Mouse (Mus musculus) neural tube, embryonic 15.5 days (tissue): ENCODE data around the gene Mcm3. TPM values are rescaled to one million over a fixed set of nuclear protein-coding genes. Genes with fewer than 3 reads are reported as not detected.

Experiments used
- ATAC-seq: fragments of 200-750 bp; cut with Nextera tagmentation; 2 replicates; pipeline ENCODE4 v1.8.0; 2017; ENCODE audit warnings: mild to moderate bottlenecking, moderate TSS enrichment, moderate library complexity; ENCODE audit not compliant: low FRiP score
- H3K27ac ChIP-seq: fragments of 300-500 bp; sonication (generic); replicated peaks from 2 replicates; pipeline ENCODE4 v1.5.1; 2015; ENCODE audit warnings: mild to moderate bottlenecking, inconsistent platforms
- H3K27me3 ChIP-seq: fragments of 300-500 bp; sonication (generic); replicated peaks from 2 replicates; pipeline ENCODE4 v1.6.1; 2015; ENCODE audit warnings: inconsistent platforms
- H3K36me3 ChIP-seq: fragments of 300-500 bp; sonication (generic); 2 replicates; pipeline ENCODE4 v1.6.1; 2015; ENCODE audit warnings: inconsistent platforms
- H3K4me1 ChIP-seq: fragments of 300-500 bp; sonication (generic); 2 replicates; pipeline ENCODE4 v1.6.1; 2015; ENCODE audit warnings: inconsistent platforms
- H3K4me2 ChIP-seq: fragments of 300-500 bp; sonication (generic); 2 replicates; pipeline ENCODE4 v1.6.1; 2015; ENCODE audit warnings: inconsistent platforms, mild to moderate bottlenecking, moderate library complexity
- H3K4me3 ChIP-seq: fragments of 300-500 bp; sonication (generic); replicated peaks from 2 replicates; pipeline ENCODE4 v1.5.1; 2015; ENCODE audit warnings: mild to moderate bottlenecking, inconsistent platforms
- H3K9ac ChIP-seq: fragments of 300-500 bp; sonication (generic); replicated peaks from 2 replicates; pipeline ENCODE4 v1.6.1; 2015; ENCODE audit warnings: mild to moderate bottlenecking, inconsistent platforms
- H3K9me3 ChIP-seq: fragments of 300-500 bp; sonication (generic); replicated peaks from 2 replicates; pipeline ENCODE4 v1.6.1; 2016; ENCODE audit warnings: inconsistent platforms
- WGBS: fragments of 180-500 bp; shearing (Covaris S2); methylation state at CpG from one replicate; pipeline ENCODE4 v1.1.7; 2015; ENCODE audit warnings: mixed read lengths; 5-methylcytosine and 5-hydroxymethylcytosine counted together
- polyA plus RNA-seq: library from polyadenylated mRNA; unstranded; fragments of >200 nt; fragmentation: Nextera tagmentation; extraction: Ambion mirVana; gene quantifications from 2 replicates; pipeline ENCODE4 v1.2.1, GENCODE M21; 2015

The Mcm3 gene
- polyA plus RNA-seq, 1 experiment from 2014 or later, result 14.2 TPM

- Histone ChIP-seq H3K27me3 (no peaks in the 10 kb centered on the region), H3K36me3 (no peaks in the 10 kb centered on the region), H3K4me1 (no peaks in the 10 kb centered on the region), H3K27ac (no peak overlapping the region), H3K9me3 (no peaks in the 10 kb centered on the region), H3K4me3 (no peak overlapping the region), H3K4me2 (no peak overlapping the region), H3K9ac (no peak overlapping the region)
- ATAC-seq, result no peak
- 95% methylated on average over 3 of the region's 3 CpGs for WGBS
These were observed 62.5 kb downstream of the Mcm3 start for GRCm38 (mm10) chr1:20757586-20757985.

DNA sequence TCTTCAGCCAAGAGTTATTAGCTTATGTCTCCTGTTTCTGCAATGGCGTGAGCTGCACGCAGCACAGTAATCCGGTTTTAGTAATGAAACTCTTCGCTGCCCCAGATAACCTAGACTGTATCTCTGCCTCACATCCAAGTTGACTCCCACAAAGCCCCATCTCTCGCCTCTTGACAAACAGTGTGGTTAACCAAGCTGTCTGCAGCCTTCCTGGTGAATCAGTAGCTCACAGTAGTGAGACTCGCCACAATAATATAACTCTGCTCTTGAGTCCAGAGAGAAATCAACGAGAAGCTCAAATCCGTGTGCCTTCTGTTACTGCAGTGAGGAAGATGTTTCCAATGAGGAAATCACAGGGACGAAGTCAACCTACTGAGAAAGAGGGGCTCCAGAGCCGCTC is 65.7 kb downstream of the Mcm3 start:
- Histone ChIP-seq H3K9me3 (no peaks in the 10 kb centered on the region), H3K4me1 (no peaks in the 10 kb centered on the region), H3K27me3 (no peaks in the 10 kb centered on the region), H3K4me3 (no peak overlapping the region), H3K9ac (no peak overlapping the region), H3K36me3 (no peaks in the 10 kb centered on the region), H3K27ac (no peak overlapping the region), H3K4me2 (no peak overlapping the region)
- ATAC-seq, result no peak
- 88% methylated on average over 10 of the region's 10 CpGs for WGBS

Other genes with a start within 250 kb of the Mcm3 start
- 0.03 TPM in 1 of 2 replicates, not detected in the other for gene Pkhd1, start 202.2 kb downstream of the Mcm3 start, polyA plus RNA-seq
- gene Il17a, start 89.4 kb downstream of the Mcm3 start, polyA plus RNA-seq, result not detected in 2 replicates
- not detected in 2 replicates for gene Il17f, start 29.7 kb downstream of the Mcm3 start, polyA plus RNA-seq
- 22.4 and 25.8 TPM in 2 replicates for gene Paqr8, start 70.3 kb upstream of the Mcm3 start, polyA plus RNA-seq
- 1.3 and 1.9 TPM in 2 replicates for gene Efhc1, start 131.3 kb upstream of the Mcm3 start, polyA plus RNA-seq